Mouse (Mus musculus) spleen, adult 12 weeks (tissue): ENCODE measurements around the gene Hbs1l.
A peak's percentile ranks its signal among the peaks of the same experiment; 100 is the strongest.

Experiments used
- DNase-seq: peaks from one replicate; pipeline ENCODE4 v3.0.0; 2022; ENCODE audit warnings: low spot score

The Hbs1l gene

DNA sequence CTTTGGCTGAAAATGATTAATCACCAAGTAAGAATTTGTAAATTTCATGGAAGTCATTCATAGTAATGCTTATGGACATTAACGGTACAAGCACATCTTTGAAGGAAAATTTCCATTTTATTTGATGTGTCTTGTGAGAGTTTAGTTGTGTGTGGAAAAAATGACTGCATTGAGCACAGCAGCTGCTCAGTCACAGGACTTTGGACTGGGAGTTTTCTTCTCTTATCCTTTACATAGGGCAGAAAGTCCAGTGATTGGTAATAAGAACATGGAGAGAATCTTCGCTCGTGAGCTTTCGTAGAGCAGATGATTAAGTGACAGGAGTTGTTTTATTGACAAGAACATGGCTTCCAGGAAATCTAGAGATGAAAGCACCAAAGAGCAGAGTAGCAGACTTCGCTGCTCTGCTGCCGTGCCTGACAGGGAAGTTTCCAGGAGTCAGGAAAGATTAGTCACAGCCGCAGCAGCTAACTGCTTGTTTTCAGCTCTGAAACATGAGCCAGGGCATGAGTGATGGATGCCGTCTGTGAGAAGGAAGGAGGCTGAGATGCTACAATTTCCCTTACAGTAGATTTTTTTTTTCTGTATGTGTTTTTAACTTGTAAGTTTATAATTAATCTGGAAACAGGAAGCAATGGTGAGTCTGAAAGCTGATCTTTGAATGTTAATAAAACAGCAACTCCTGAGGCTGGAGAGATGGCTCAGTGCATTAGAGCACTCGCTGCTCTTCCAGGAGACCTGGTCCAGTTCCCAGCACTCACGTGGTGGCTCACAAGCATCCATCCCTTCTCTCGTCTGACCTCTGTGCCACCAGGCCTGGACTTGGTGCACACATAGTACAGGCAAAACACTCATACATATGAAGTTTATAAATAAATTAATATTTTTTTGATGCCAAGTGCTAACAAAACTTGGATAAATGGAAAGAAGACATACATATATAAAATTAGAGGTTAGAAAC lies 9.2 kb downstream of the Hbs1l start:
- DNase-seq, result no peak

DNA sequence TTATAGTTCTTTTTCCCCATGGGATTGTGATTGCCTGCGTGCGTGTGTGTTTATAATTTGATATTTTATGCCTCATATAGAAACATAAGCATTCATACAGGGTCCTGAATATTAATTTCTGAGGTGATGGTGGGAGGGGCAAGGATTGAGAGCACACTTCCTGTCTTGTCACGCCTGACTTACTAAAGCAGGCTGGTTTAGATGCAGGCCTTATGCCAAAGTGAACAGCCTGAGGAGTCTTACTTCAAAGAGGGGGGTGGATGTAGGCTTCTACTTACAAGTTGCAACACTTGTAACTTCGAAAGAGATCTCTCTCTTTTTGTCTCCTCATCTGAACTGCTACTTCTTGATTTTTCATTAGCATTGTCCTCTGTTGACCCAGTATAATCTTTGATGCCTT lies 18.0 kb downstream of the Hbs1l start:
- no peak for DNase-seq

GRCm38 (mm10) chr10:21316123-21316522 lies 20.3 kb downstream of the Hbs1l start:
- DNase-seq, result no peak

- no peak for DNase-seq
Observed at GRCm38 (mm10) chr10:21318250-21318649, 22.5 kb downstream of the Hbs1l start.

DNA sequence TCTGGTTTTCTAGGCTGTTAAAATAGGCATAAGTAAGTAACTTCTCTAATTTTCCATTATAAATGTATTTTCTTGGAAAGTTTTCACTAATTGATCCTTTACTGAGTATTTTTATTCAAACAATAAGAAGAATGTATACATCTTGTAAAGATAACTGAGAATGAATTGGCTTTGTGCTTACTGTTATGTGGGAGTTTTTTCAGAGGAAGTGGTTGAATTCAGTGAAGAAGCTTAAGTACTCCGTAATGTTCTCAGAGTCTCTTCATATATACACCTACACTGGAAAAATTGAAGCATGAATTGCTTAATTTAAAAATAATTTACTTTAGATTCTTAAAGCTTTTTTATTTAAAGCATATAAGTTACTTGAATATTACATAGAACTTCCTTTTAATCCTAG lies 23.2 kb downstream of the Hbs1l start:
- no peak for DNase-seq

GRCm38 (mm10) chr10:21320601-21321000 lies 24.8 kb downstream of the Hbs1l start:
- DNase-seq, result no peak

DNA sequence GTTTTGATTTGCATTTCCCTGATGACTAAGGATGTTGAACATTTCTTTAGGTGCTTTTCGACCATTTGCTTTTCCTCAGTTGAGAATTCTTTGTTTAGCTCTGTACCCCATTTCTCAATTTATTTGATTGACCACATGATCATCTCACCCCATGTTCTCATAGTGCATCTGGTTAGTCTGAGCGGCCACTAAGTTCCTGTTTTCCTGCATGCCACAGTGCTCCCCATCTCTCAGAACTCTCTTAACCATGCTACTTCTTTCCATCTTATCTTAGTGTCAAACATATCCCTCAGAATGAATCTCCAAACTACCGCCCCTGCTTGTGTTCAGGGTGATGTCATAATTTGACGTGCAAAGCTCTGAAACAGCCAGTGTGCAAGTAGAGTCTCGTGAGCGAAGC lies 30.6 kb downstream of the Hbs1l start:
- no peak for DNase-seq

DNA sequence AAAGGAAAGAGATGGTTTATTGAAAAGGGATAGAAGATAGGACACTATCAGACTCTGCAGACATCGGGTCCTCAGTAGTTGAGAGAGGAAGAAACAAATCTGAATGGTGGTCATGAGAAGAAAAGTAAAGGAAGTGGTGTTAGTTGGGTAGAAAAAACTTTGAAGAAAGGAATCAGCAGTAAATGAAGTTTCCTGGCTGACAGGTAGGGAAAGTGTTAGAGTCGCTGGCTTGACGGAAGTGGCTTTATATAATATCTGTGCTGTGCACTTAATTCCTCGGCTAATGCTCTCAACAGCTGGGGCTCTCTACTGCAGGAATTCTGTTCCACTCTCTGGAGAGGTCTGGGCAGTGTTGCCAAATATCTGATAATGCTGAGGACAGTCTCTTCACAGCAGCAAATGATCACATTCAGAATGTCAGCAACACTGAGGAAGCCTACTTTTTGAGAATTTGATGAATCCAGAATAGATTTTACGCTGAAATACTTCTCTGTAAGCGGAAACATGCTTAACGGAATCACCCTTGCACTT lies 31.9 kb downstream of the Hbs1l start:
- DNase-seq, result no peak

GRCm38 (mm10) chr10:21334349-21335105 lies 38.7 kb downstream of the Hbs1l start:
- no peak for DNase-seq

- DNase-seq, result no peak
Observed at GRCm38 (mm10) chr10:21335534-21335933, 39.8 kb downstream of the Hbs1l start.

GRCm38 (mm10) chr10:21337191-21337590 lies 41.4 kb downstream of the Hbs1l start:
- DNase-seq, result peak; percentile 40

DNA sequence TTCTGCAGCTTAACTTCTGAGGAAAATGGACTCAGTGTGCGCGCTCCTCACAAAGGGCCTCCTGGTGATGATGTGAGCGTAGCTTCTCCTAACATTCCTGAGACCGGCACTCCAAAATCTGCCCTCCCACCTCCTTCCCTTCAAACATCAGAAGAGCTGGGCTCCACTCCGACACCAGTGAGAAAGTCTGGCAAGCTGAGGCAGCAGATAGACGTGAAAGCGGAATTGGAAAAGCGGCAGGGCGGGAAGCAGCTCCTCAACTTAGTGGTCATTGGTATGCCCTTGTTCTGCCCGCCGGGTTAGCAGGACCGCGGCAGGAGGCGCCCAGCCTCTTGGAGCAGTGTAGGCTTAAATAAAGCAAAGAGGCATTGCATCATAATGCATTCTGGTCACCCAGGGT lies 45.9 kb downstream of the Hbs1l start:
- no peak for DNase-seq

DNA sequence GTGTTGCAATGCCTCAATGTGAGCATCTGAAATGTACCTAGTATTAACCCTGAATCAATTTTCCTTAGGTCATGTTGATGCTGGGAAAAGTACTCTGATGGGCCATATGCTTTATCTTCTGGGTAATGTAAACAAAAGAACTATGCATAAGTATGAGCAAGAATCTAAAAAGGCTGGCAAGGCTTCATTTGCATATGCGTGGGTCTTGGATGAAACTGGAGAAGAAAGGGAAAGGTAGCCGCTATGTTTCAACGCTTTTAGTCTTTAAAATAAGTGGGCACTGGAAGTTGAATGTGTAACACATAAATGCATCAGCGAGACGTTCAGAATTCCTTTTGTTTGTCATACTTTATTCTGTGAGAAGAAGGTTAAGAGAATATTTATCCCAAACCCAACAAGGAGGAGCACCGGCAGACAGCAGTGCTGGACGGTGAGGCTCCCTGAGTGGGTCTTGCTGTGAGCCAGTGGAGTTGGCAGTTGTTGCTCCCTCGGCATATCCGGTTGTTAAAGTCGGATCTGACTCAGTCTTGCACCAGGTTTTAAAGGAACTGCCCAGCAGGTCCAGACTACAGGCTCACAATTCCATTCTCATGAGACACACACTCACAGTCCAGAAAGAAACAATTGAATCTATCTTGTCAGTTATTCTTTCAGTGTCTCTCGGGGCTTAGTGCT lies 46.7 kb downstream of the Hbs1l start:
- no peak for DNase-seq

DNA sequence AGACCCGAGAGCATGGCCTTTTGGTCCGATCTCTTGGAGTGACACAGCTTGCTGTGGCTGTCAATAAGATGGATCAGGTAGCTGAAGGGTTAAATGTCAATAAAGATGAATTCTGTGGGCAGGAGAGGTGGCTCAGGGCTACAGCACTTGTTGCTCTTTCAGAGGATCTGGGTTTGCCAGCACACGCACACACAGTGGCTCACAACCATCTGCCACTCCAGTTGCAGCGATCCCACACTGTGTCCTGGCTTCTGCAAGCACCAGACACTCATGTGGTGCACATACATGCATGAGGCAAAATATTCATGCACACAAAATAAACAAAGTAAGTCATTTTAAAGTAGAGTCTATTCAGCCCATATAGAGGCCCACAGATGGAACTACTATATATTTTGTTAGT lies 51.6 kb downstream of the Hbs1l start:
- no peak for DNase-seq

DNA sequence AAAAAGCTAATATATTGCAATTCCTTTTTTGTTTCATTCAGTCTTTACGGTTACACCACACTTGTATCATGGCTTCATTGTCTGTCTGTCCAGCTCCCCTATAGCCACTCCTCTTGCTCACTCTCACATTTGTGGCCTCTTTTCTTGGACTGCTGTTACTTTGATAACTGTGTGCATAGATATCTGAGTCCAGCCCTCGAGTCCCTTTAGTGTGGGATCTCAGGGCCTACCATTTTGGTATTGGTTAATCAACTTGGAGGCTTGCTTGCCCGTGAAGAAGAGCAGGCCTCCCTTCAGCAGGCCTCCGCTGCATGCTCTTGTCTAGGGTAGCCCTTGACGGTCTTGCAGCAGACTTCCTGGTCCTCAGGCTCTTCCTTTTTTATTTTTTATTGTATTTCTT lies 53.7 kb downstream of the Hbs1l start:
- DNase-seq, result no peak

GRCm38 (mm10) chr10:21349946-21350345 lies 54.2 kb downstream of the Hbs1l start:
- DNase-seq, result no peak

GRCm38 (mm10) chr10:21350531-21351515 lies 55.0 kb downstream of the Hbs1l start:
- no peak for DNase-seq

GRCm38 (mm10) chr10:21351766-21352165 lies 56.0 kb downstream of the Hbs1l start:
- no peak for DNase-seq

GRCm38 (mm10) chr10:21353890-21354289 lies 58.1 kb downstream of the Hbs1l start:
- no peak for DNase-seq

- DNase-seq, result no peak
Observed at GRCm38 (mm10) chr10:21354506-21354905, 58.7 kb downstream of the Hbs1l start.

DNA sequence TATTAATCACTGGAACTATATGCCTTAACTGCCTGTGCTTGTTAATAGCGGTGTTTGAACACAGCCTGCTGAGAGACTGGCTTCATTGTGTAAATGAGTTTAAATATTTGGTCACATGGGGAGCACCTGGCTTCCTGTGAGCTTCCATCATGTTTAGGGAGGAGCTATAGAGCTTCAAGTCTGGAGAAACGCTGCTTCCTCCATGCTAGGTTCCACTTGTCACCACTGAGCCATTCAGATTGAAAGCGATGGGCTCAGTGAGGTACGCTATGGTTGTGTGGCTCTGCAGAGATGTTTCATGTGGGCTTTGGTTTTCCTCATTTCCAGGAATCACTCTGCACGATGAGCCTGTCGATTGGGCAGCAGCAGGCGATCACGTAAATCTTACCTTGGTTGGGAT lies 62.2 kb downstream of the Hbs1l start:
- DNase-seq, result no peak
